Mouse (Mus musculus) forelimb bud, embryonic 11.5 days (tissue): ENCODE data around the gene Aif1l.

ENCODE experiments used
- DNase-seq: peaks from one replicate; pipeline ENCODE4 v3.0.0-alpha.2; 2012; ENCODE audit warnings: low read depth, low spot score

Aif1l gene

DNA sequence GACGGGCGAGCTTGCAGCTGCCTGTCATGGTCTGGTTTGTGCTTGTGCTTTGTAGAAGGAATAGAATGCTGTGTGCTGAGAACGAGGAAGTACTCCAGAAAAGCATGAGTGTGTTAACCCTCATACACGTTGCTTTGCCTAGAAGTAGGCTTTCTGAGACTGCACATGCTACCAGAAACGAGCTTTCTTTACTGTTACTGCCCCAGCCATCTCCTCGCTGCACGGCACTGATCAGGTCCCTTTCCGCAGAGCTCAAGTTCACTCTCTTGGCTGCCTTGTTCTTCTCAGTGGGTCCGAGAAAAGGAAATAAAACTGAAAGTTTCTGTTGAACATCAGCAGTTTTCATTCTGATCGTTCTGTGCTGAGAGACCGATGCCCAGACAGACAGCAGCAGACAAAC lies 58.8 kb downstream of the Aif1l start:
- DNase-seq: no peak

DNA sequence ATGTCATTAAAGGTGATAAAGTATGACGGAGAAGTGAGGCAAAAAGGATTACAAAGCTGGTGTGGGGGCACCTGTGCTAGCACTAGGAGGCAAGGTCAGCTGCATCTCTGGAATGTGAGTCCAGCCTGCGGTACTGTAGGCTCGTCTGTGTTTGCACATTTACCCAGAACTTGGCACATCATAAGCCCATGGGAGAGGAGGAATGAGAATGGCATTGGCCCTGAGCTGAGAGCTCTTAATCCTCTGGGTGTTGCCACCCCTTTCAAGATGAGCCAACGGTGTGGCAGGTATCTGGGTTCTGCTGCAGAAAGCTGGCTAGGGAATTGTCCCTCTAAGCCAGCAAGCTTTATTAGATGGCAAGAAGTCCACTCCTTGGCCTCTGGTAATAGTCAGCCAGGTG lies 69.8 kb downstream of the Aif1l start:
- DNase-seq: no peak

DNA sequence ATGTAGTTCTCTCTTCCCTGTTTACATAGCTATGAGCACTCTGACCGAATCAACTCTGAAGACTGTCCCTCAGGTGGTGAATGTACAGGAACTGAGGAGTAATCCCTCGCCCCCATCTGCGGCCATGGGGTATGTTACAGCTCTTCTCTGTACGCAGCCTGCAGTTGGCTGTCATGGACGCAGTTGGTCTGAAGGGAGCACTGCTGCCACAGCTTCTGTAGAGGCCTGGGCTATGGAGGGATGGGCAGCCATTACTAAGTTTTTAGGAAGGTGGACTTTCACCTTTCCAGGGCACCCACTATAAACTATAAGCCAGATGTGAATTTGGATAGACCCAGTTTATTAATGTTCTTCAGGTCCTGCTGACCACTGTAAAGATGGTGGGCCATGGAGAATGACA lies 70.3 kb downstream of the Aif1l start:
- DNase-seq: no peak
